Mouse (Mus musculus): ENCODE data around the gene Mcm8.

DNA sequence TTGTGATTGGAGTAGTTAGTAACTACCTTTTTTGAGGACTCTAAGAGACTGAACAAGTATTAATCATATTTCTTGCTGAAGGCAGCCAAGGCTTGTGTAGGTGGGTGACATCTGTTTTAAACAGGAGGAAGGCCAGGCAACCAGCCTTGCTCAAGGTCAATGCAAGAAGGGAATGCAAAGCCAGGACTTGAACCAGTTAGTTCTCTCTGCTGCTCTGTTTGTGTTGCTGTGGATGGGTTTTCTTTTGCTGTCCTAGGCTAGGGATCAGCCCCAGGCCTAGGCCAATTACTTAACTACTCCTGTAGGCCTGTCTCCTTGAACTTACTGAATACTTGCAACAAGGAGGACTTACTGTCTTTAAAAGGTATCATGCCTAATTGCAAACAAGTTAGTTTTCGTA, 37.1 kb downstream of the Mcm8 start:
- no peak for TF ChIP-seq CTCF (IDR thresholded peaks at IDR 0.05)
- no peak for TF ChIP-seq EP300 (IDR thresholded peaks at IDR 0.05)
